Mouse (Mus musculus): ENCODE results near the gene Gm10334.
"Not testable (repeated sequence)": the region's sequence is repeated elsewhere in the genome, so short reads cannot be mapped to it uniquely, and the experiment has no call there.

Gm10334 gene

GRCm38 (mm10) chr6:41446045-41446444 is at the start of gene Gm10334:
Gene Gm10334 (minus strand): TSS chr6:41446145.
- not testable (repeated sequence) for DNase-seq (ENCODE audit: low spot score)

- not testable (repeated sequence) for DNase-seq (ENCODE audit: low spot score)
Observed at GRCm38 (mm10) chr6:41458632-41459031, 12.7 kb upstream of the Gm10334 start, which contains the start of gene Prss1. Gene Prss1 (plus strand): TSS chr6:41458932.

GRCm38 (mm10) chr6:41442261-41442660 is 3.7 kb downstream of the Gm10334 start:
- DNase-seq (ENCODE audit: low spot score) = not testable (repeated sequence)
